Mouse (Mus musculus) adipose tissue, adult 10 weeks (tissue): ENCODE measurements around the gene Ctr9. TPM values are rescaled to one million over a fixed set of nuclear protein-coding genes. Genes with fewer than 3 reads are reported as not detected.

ENCODE experiments used
- polyA plus RNA-seq: library from polyadenylated mRNA; stranded (reverse); fragments of 350-450 nt; fragmentation: Illumina TruSeq; extraction: RNeasy Lipid Tissue Mini Kit (QIAGEN cat#74804); gene quantifications from one replicate; pipeline ENCODE4 v1.2.3, GENCODE M21; 2014; ENCODE audit warnings: low read depth, low replicate concordance

Gene Ctr9
- 24.5 TPM for polyA plus RNA-seq

DNA sequence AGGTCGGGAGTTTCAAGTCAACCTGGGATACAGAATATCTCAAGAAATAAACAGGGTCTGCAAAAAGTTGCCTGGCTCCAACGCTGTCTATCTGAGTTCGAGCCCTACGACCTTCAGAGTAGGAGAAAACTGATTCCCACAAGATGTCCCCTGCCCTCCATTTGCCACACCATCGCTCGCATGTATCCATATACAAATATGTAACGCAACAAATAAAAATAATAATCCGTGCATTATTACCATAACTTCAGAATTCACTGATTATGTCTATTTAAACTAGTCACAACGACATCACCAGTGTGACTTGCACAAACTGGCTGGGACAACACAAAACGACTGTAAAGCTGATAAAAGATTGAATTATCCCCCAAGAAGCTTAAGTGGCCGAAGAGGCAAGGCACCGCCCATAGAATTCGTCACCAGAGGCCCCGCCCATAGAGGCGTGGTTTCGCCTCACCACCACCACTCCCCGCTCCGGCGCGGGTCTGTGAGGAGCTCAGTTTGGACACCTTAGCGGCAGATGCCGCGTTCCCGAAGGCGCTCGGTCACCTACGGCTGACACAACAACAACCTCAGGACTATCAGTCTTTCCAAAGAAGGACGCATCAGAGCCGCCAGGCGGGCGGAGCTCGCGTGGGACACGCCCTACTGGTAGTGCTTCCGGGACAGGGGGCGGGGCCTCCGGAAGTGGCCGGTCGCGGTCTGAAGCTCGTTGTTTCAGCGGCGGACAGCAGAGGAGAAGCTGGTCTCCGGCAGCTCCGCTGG is at the start of gene Ctr9:
Ctr9 (plus strand) TSS at position 671 of the 765 bp plus-strand sequence.

GRCm38 (mm10) chr7:110982053-110982705 is 46.6 kb upstream of the Ctr9 start, which contains the start of gene Mrvi1:
Gene Mrvi1, minus strand, starts transcription at chr7:110982461.

GRCm38 (mm10) chr7:111082822-111083732 is 54.3 kb downstream of the Ctr9 start, which contains the start of gene Eif4g2:
Gene Eif4g2, minus strand, starts transcription at chr7:111083030.

Other genes starting within 250 kb of the Ctr9 start
- 35.3 TPM for gene Rnf141, start 184.5 kb upstream of the Ctr9 start, polyA plus RNA-seq
- 26.7 TPM for gene Lyve1, start 165.7 kb upstream of the Ctr9 start, polyA plus RNA-seq
- 17.5 TPM for gene Mrvi1, start 46.5 kb upstream of the Ctr9 start, polyA plus RNA-seq
- 389 TPM for gene Eif4g2, start 54.1 kb downstream of the Ctr9 start, polyA plus RNA-seq